Mouse (Mus musculus) ES-Bruce4 (cell line): ENCODE results near the gene Flvcr1.

ENCODE experiments used
- CTCF ChIP-seq: IDR thresholded peaks from one replicate; pipeline ENCODE4 v1.8.1; 2011; ENCODE audit warnings: low read depth, low read length
- EP300 ChIP-seq: IDR thresholded peaks from 2 replicates; pipeline ENCODE4 v1.6.1; 2011; ENCODE audit warnings: low read depth, low read length; ENCODE audit not compliant: insufficient read depth
- POLR2A ChIP-seq: IDR thresholded peaks from one replicate; pipeline ENCODE4 v1.8.1; 2011; ENCODE audit warnings: low read length; ENCODE audit not compliant: insufficient read depth

GRCm38 (mm10) chr1:191068377-191068776 is 42.4 kb upstream of the Flvcr1 start:
- TF ChIP-seq CTCF: peak; percentile 32
- no peak for TF ChIP-seq EP300
- TF ChIP-seq POLR2A: no peak
